Mouse (Mus musculus): ENCODE measurements around the gene Ccdc6.

Ccdc6 gene

GRCm38 (mm10) chr10:70128408-70128807 lies 31.5 kb downstream of the Ccdc6 start:
- in situ Hi-C loops (cut with MboI; ENCODE audit: low sequenced_read_pairs) = no loop called here

- in situ Hi-C loops (cut with MboI; ENCODE audit: low sequenced_read_pairs) = no loop called here
Measured at GRCm38 (mm10) chr10:70132087-70132560, 35.2 kb downstream of the Ccdc6 start.

- in situ Hi-C loops (cut with MboI; ENCODE audit: low sequenced_read_pairs) = no loop called here
Measured at GRCm38 (mm10) chr10:70132714-70133113, 35.8 kb downstream of the Ccdc6 start.

GRCm38 (mm10) chr10:70133188-70133587 lies 36.3 kb downstream of the Ccdc6 start:
- in situ Hi-C loops (cut with MboI; ENCODE audit: low sequenced_read_pairs) = no loop called here

GRCm38 (mm10) chr10:70135680-70136079 lies 38.8 kb downstream of the Ccdc6 start:
- in situ Hi-C loops (cut with MboI; ENCODE audit: low sequenced_read_pairs) = no loop called here

GRCm38 (mm10) chr10:70137652-70138051 lies 40.7 kb downstream of the Ccdc6 start:
- in situ Hi-C loops (cut with MboI; ENCODE audit: low sequenced_read_pairs) = no loop called here

GRCm38 (mm10) chr10:70138150-70138549 lies 41.2 kb downstream of the Ccdc6 start:
- in situ Hi-C loops (cut with MboI; ENCODE audit: low sequenced_read_pairs) = no loop called here

GRCm38 (mm10) chr10:70139368-70139767 lies 42.4 kb downstream of the Ccdc6 start:
- in situ Hi-C loops (cut with MboI; ENCODE audit: low sequenced_read_pairs) = no loop called here

GRCm38 (mm10) chr10:70140414-70140813 lies 43.5 kb downstream of the Ccdc6 start:
- in situ Hi-C loops (cut with MboI; ENCODE audit: low sequenced_read_pairs) = no loop called here

- in situ Hi-C loops (cut with MboI; ENCODE audit: low sequenced_read_pairs) = no loop called here
Measured at GRCm38 (mm10) chr10:70142623-70143022, 45.7 kb downstream of the Ccdc6 start.

GRCm38 (mm10) chr10:70144004-70144557 lies 47.2 kb downstream of the Ccdc6 start:
- in situ Hi-C loops (cut with MboI; ENCODE audit: low sequenced_read_pairs) = no loop called here

GRCm38 (mm10) chr10:70145873-70146272 lies 49.0 kb downstream of the Ccdc6 start:
- in situ Hi-C loops (cut with MboI; ENCODE audit: low sequenced_read_pairs) = no loop called here

GRCm38 (mm10) chr10:70149093-70149492 lies 52.2 kb downstream of the Ccdc6 start:
- in situ Hi-C loops (cut with MboI; ENCODE audit: low sequenced_read_pairs) = no loop called here

- in situ Hi-C loops (cut with MboI; ENCODE audit: low sequenced_read_pairs) = no loop called here
Measured at GRCm38 (mm10) chr10:70150301-70150700, 53.4 kb downstream of the Ccdc6 start.

- in situ Hi-C loops (cut with MboI; ENCODE audit: low sequenced_read_pairs) = no loop called here
Measured at GRCm38 (mm10) chr10:70151171-70151570, 54.2 kb downstream of the Ccdc6 start.

GRCm38 (mm10) chr10:70152190-70152743 lies 55.3 kb downstream of the Ccdc6 start:
- in situ Hi-C loops (cut with MboI; ENCODE audit: low sequenced_read_pairs) = no loop called here

GRCm38 (mm10) chr10:70153810-70154209 lies 56.9 kb downstream of the Ccdc6 start:
- in situ Hi-C loops (cut with MboI; ENCODE audit: low sequenced_read_pairs) = no loop called here

- in situ Hi-C loops (cut with MboI; ENCODE audit: low sequenced_read_pairs) = no loop called here
Measured at GRCm38 (mm10) chr10:70156431-70157165, 59.7 kb downstream of the Ccdc6 start.

GRCm38 (mm10) chr10:70159651-70160320 lies 62.9 kb downstream of the Ccdc6 start:
- in situ Hi-C loops (cut with MboI; ENCODE audit: low sequenced_read_pairs) = no loop called here

GRCm38 (mm10) chr10:70160811-70161210 lies 63.9 kb downstream of the Ccdc6 start:
- in situ Hi-C loops (cut with MboI; ENCODE audit: low sequenced_read_pairs) = no loop called here

GRCm38 (mm10) chr10:70161504-70161903 lies 64.6 kb downstream of the Ccdc6 start:
- in situ Hi-C loops (cut with MboI; ENCODE audit: low sequenced_read_pairs) = no loop called here

- in situ Hi-C loops (cut with MboI; ENCODE audit: low sequenced_read_pairs) = no loop called here
Measured at GRCm38 (mm10) chr10:70163681-70164080, 66.8 kb downstream of the Ccdc6 start.
